Mouse (Mus musculus) neural tube, embryonic 11.5 days (tissue): Measurements from ENCODE around the gene Cbr3. TPM values are rescaled to one million over a fixed set of nuclear protein-coding genes. Genes with fewer than 3 reads are reported as not detected.

Source experiments
- ATAC-seq: fragments of 200-750 bp; cut with Nextera tagmentation; 2 replicates; pipeline ENCODE4 v1.8.0; 2017; ENCODE audit warnings: moderate number of reproducible peaks, mild to moderate bottlenecking, moderate TSS enrichment, moderate library complexity; ENCODE audit not compliant: insufficient read depth, low FRiP score, low TSS enrichment
- DNase-seq: peaks from one replicate; pipeline ENCODE4 v3.0.0-alpha.2; 2015; ENCODE audit warnings: low spot score
- H3K27ac ChIP-seq: fragments of 300-500 bp; sonication (generic); 2 replicates; pipeline ENCODE4 v1.5.1; 2014; ENCODE audit warnings: low read depth, mild to moderate bottlenecking, low read length
- H3K27me3 ChIP-seq: fragments of 300-500 bp; sonication (generic); 2 replicates; pipeline ENCODE4 v1.6.1; 2014; ENCODE audit warnings: mild to moderate bottlenecking, low read length, mixed read lengths; ENCODE audit not compliant: control insufficient read depth, insufficient read depth
- H3K36me3 ChIP-seq: fragments of 300-500 bp; sonication (generic); 2 replicates; pipeline ENCODE4 v1.6.1; 2014; ENCODE audit warnings: mild to moderate bottlenecking, low read length, moderate library complexity, mixed read lengths; ENCODE audit not compliant: control insufficient read depth, insufficient read depth
- H3K4me1 ChIP-seq: fragments of 300-500 bp; sonication (generic); 2 replicates; pipeline ENCODE4 v1.6.1; 2014; ENCODE audit warnings: low read length, mixed read lengths; ENCODE audit not compliant: control insufficient read depth, insufficient read depth
- H3K4me2 ChIP-seq: fragments of 300-500 bp; sonication (generic); 2 replicates; pipeline ENCODE4 v1.6.1; 2014; ENCODE audit warnings: low read depth, mild to moderate bottlenecking, moderate library complexity
- H3K4me3 ChIP-seq: fragments of 300-500 bp; sonication (generic); 2 replicates; pipeline ENCODE4 v1.5.1; 2014; ENCODE audit warnings: low read depth, low read length
- H3K9ac ChIP-seq: fragments of 300-500 bp; sonication (generic); 2 replicates; pipeline ENCODE4 v1.6.1; 2014; ENCODE audit warnings: mild to moderate bottlenecking, low read length
- H3K9me3 ChIP-seq: fragments of 300-500 bp; sonication (generic); 2 replicates; pipeline ENCODE4 v1.6.1; 2016; ENCODE audit warnings: low read length; ENCODE audit not compliant: control insufficient read depth
- WGBS: fragments of 180-500 bp; shearing (Covaris S2); extraction: QIAGEN DNeasy Blood & Tissue Kit; methylation state at CpG from one replicate; pipeline ENCODE4 v1.1.7; 2014; 5-methylcytosine and 5-hydroxymethylcytosine counted together
- polyA plus RNA-seq: library from polyadenylated mRNA; unstranded; fragments of >200 nt; fragmentation: Nextera tagmentation; extraction: Ambion mirVana; gene quantifications from 2 replicates; pipeline ENCODE4 v1.2.1, GENCODE M21; 2014

Cbr3 gene
- polyA plus RNA-seq, 1 experiment from 2014 or later = 1.7 TPM

- Histone ChIP-seq H3K9me3 (no peaks in the 10 kb centered on the region), H3K27me3 (no peaks in the 10 kb centered on the region), H3K27ac (no peak overlapping the region), H3K4me1 (no peaks in the 10 kb centered on the region), H3K36me3 (no peaks in the 10 kb centered on the region), H3K4me3 (no peak overlapping the region), H3K4me2 (no peak overlapping the region), H3K9ac (no peak overlapping the region)
- DNase-seq (no peak), ATAC-seq (no peak)
- whole genome bisulfite sequencing = 68% methylated on average over 18 of the region's 18 CpGs
Measured at GRCm38 (mm10) chr16:93732875-93733569, 50.0 kb downstream of the Cbr3 start.

GRCm38 (mm10) chr16:93739251-93739650 lies 56.2 kb downstream of the Cbr3 start:
- WGBS = 95% methylated on average over 11 of the region's 11 CpGs
- no peak overlapping the region for H3K27ac ChIP-seq
- DNase-seq = no peak
- no peak overlapping the region for H3K4me3 ChIP-seq
- H3K36me3 ChIP-seq = no peaks in the 10 kb centered on the region; the same call in 1 of the 2 replicates
- H3K9me3 ChIP-seq = no peaks in the 10 kb centered on the region
- no peak for ATAC-seq
- no peak overlapping the region for H3K9ac ChIP-seq
- H3K4me1 ChIP-seq = no peaks in the 10 kb centered on the region
- no peaks in the 10 kb centered on the region for H3K27me3 ChIP-seq
- no peak overlapping the region for H3K4me2 ChIP-seq

Other genes with a start within 250 kb of the Cbr3 start
- 7.8 and 8.5 TPM in 2 replicates for gene Setd4, start 79.2 kb upstream of the Cbr3 start, polyA plus RNA-seq
- gene Cbr1, start 77.4 kb upstream of the Cbr3 start, polyA plus RNA-seq = 105 and 107 TPM in 2 replicates
- gene Gm5678, start 55.1 kb upstream of the Cbr3 start, polyA plus RNA-seq = not detected in 2 replicates
- gene Dop1b, start 28.7 kb downstream of the Cbr3 start, polyA plus RNA-seq = 16.5 and 24.4 TPM in 2 replicates
- gene Morc3, start 148.9 kb downstream of the Cbr3 start, polyA plus RNA-seq = 33.4 and 34.5 TPM in 2 replicates
- 80.9 and 87.2 TPM in 2 replicates for gene Chaf1b, start 200.7 kb downstream of the Cbr3 start, polyA plus RNA-seq